ENCODE assay signal across 8 mouse cellular contexts in genomic region chr5:137339290-137339979, GRCm38 (mm10). TPM values are rescaled to one million over a fixed set of nuclear protein-coding genes. Genes with fewer than 3 reads are reported as not detected.
DNase-seq lines count a peak whose midpoint lies in the region; ATAC-seq and TF ChIP-seq lines count a peak whose summit lies in the region.

No protein-coding gene starts in this region.

- WGBS in intestine, postnatal 0 days, result 24% methylated on average over 22 of the region's 22 CpGs
- 19% methylated on average over 20 of the region's 22 CpGs for WGBS in liver, embryonic 16.5 days (ENCODE audit: insufficient replicate concordance)
- 7% methylated on average over 22 of the region's 22 CpGs for WGBS in neural tube, embryonic 14.5 days

- H3K4me1 ChIP-seq in intestine, postnatal 0 days (replicated peaks; ENCODE audit: control insufficient read depth, insufficient read depth, low read length), result no peaks in the 10 kb centered on the region
- peaks cover 9% of the 10 kb centered on the region for H3K4me1 ChIP-seq in liver, embryonic 16.5 days (ENCODE audit: control insufficient read depth, low read depth, low read length)
- H3K4me1 ChIP-seq in neural tube, embryonic 14.5 days (ENCODE audit: control insufficient read depth, insufficient read depth, low read length), result peaks cover 12% of the 10 kb centered on the region; the same call in 1 of the 2 replicates

- H3K9me3 ChIP-seq in intestine, postnatal 0 days (ENCODE audit: control insufficient read depth), result no peaks in the 10 kb centered on the region
- H3K9me3 ChIP-seq in liver, embryonic 16.5 days (replicated peaks; ENCODE audit: control insufficient read depth, low read length), result no peaks in the 10 kb centered on the region
- H3K9me3 ChIP-seq in neural tube, embryonic 14.5 days (ENCODE audit: control insufficient read depth, low read length), result no peaks in the 10 kb centered on the region

- no peak for TF ChIP-seq CTCF in intestine, postnatal 0 days (IDR thresholded peaks at IDR 0.05; ENCODE audit: low read depth)

- ATAC-seq in intestine, postnatal 0 days, result no peak
- ATAC-seq in liver, embryonic 16.5 days (ENCODE audit: low read depth), result peak; percentile 28
- ATAC-seq in neural tube, embryonic 14.5 days (ENCODE audit: low read depth), result peak; percentile 69; the same call in 1 of the 2 replicates
- ATAC-seq in activated CD4-positive, CD25-positive, alpha-beta regulatory T cell, adult 4 months, result no peak

- peak; percentile 15 for DNase-seq in thymus, postnatal 14 days
- DNase-seq in thymus, postnatal 36 days, result no peak
- peak; percentile 47 for DNase-seq in embryo, embryonic 11 days
- peak; percentile 75 to 88 for DNase-seq in heart, adult 18-20 months

- H3K27ac ChIP-seq in intestine, postnatal 0 days (ENCODE audit: low read depth, low read length), result peak overlapping the region; percentile 88
- H3K27ac ChIP-seq in liver, embryonic 16.5 days (ENCODE audit: low read length), result no peak overlapping the region
- peak overlapping the region; percentile 72 for H3K27ac ChIP-seq in neural tube, embryonic 14.5 days (ENCODE audit: low read depth, low read length)

- H3K4me3 ChIP-seq in intestine, postnatal 0 days (ENCODE audit: low read depth, low read length), result peak overlapping the region; percentile 44
- H3K4me3 ChIP-seq in liver, embryonic 16.5 days (ENCODE audit: low read depth, low read length), result no peak overlapping the region; the same call in 1 of the 2 replicates
- peak overlapping the region; percentile 37 for H3K4me3 ChIP-seq in neural tube, embryonic 14.5 days (ENCODE audit: low read depth, low read length)

- H3K36me3 ChIP-seq in intestine, postnatal 0 days (ENCODE audit: control insufficient read depth, insufficient read depth), result no peaks in the 10 kb centered on the region
- H3K36me3 ChIP-seq in liver, embryonic 16.5 days (ENCODE audit: control insufficient read depth, insufficient read depth), result no peaks in the 10 kb centered on the region
- H3K36me3 ChIP-seq in neural tube, embryonic 14.5 days (ENCODE audit: control insufficient read depth, insufficient read depth, low read length), result no peaks in the 10 kb centered on the region

- peak overlapping the region; percentile 77 for H3K4me2 ChIP-seq in intestine, postnatal 0 days (replicated peaks; ENCODE audit: low read depth)
- peak overlapping the region; percentile 74; the same call in 1 of the 2 replicates for H3K4me2 ChIP-seq in liver, embryonic 16.5 days (ENCODE audit: low read depth, low read length)
- H3K4me2 ChIP-seq in neural tube, embryonic 14.5 days (ENCODE audit: low read depth, low read length), result peak overlapping the region; percentile 88

- no peaks in the 10 kb centered on the region for H3K27me3 ChIP-seq in intestine, postnatal 0 days (replicated peaks; ENCODE audit: control insufficient read depth, insufficient read depth, low read length)
- no peaks in the 10 kb centered on the region for H3K27me3 ChIP-seq in liver, embryonic 16.5 days (ENCODE audit: control insufficient read depth, insufficient read depth, low read depth, low read length)
- H3K27me3 ChIP-seq in neural tube, embryonic 14.5 days (ENCODE audit: control insufficient read depth, insufficient read depth, low read length), result no peaks in the 10 kb centered on the region

- H3K9ac ChIP-seq in intestine, postnatal 0 days (ENCODE audit: low read depth, low read length), result no peak overlapping the region; the same call in 1 of the 2 replicates
- H3K9ac ChIP-seq in liver, embryonic 16.5 days (ENCODE audit: low read depth, low read length), result 0 out of 2 replicates have a peak overlapping the region, but pooled peaks have one; percentile 3
- peak overlapping the region; percentile 66 for H3K9ac ChIP-seq in neural tube, embryonic 14.5 days (replicated peaks; ENCODE audit: low read depth, low read length)

RNA-seq across cellular contexts. Expression of gene Slc12a9, which starts 6.0 kb away (rescaled TPM):
- 1 to 10 TPM; 1.5 to 1.8 TPM for total RNA-seq in heart, adult 18-20 months (2021)
- 11.8 and 13.4 TPM in 2 replicates for polyA plus RNA-seq in intestine, postnatal 0 days (2015; fragmentation: Nextera tagmentation; extraction: Ambion mirVana)
- 2.8 and 3.0 TPM in 2 replicates for polyA plus RNA-seq in liver, embryonic 16.5 days (2015; fragmentation: Nextera tagmentation; extraction: Ambion mirVana)
- 16.4 and 17.8 TPM in 2 replicates for polyA plus RNA-seq in neural tube, embryonic 14.5 days (2014; fragmentation: Nextera tagmentation; extraction: Ambion mirVana)
- polyA plus RNA-seq in activated CD4-positive, CD25-positive, alpha-beta regulatory T cell, adult 4 months (2017; shearing (Covaris generic)), result 10 to 100 TPM in 1 of 2 experiments, 1 to 10 TPM in 1; 7.8 to 10.1 TPM

RNA-seq across cellular contexts. Expression of gene Ephb4, which starts 10.5 kb away (rescaled TPM):
- total RNA-seq in heart, adult 18-20 months (2021), result 10 to 100 TPM; 37.1 to 38.8 TPM
- polyA plus RNA-seq in intestine, postnatal 0 days (2015; fragmentation: Nextera tagmentation; extraction: Ambion mirVana), result 12.6 and 12.9 TPM in 2 replicates
- polyA plus RNA-seq in liver, embryonic 16.5 days (2015; fragmentation: Nextera tagmentation; extraction: Ambion mirVana), result 7.3 and 9.1 TPM in 2 replicates
- polyA plus RNA-seq in neural tube, embryonic 14.5 days (2014; fragmentation: Nextera tagmentation; extraction: Ambion mirVana), result 2.7 and 8.8 TPM in 2 replicates
- polyA plus RNA-seq in activated CD4-positive, CD25-positive, alpha-beta regulatory T cell, adult 4 months (2017; shearing (Covaris generic)), result not detected

RNA-seq across cellular contexts. Expression of gene Trip6, which starts 25.2 kb away (rescaled TPM):
- total RNA-seq in heart, adult 18-20 months (2021), result 10 to 100 TPM; 12.0 to 13.3 TPM
- polyA plus RNA-seq in intestine, postnatal 0 days (2015; fragmentation: Nextera tagmentation; extraction: Ambion mirVana), result 23.8 and 24.8 TPM in 2 replicates
- polyA plus RNA-seq in liver, embryonic 16.5 days (2015; fragmentation: Nextera tagmentation; extraction: Ambion mirVana), result 9.3 and 9.6 TPM in 2 replicates
- polyA plus RNA-seq in neural tube, embryonic 14.5 days (2014; fragmentation: Nextera tagmentation; extraction: Ambion mirVana), result 8.0 and 11.5 TPM in 2 replicates
- polyA plus RNA-seq in activated CD4-positive, CD25-positive, alpha-beta regulatory T cell, adult 4 months (2017; shearing (Covaris generic)), result 1 to 10 TPM; 1.3 to 1.5 TPM

RNA-seq across cellular contexts. Expression of gene Srrt, which starts 32.0 kb away (rescaled TPM):
- 10 to 100 TPM; 44.4 to 55.6 TPM for total RNA-seq in heart, adult 18-20 months (2021)
- polyA plus RNA-seq in intestine, postnatal 0 days (2015; fragmentation: Nextera tagmentation; extraction: Ambion mirVana), result 31.3 and 32.2 TPM in 2 replicates
- 68.0 and 69.7 TPM in 2 replicates for polyA plus RNA-seq in liver, embryonic 16.5 days (2015; fragmentation: Nextera tagmentation; extraction: Ambion mirVana)
- polyA plus RNA-seq in neural tube, embryonic 14.5 days (2014; fragmentation: Nextera tagmentation; extraction: Ambion mirVana), result 81.8 and 91.5 TPM in 2 replicates
- polyA plus RNA-seq in activated CD4-positive, CD25-positive, alpha-beta regulatory T cell, adult 4 months (2017; shearing (Covaris generic)), result 10 to 100 TPM; 65.0 to 75.8 TPM

RNA-seq across cellular contexts. Expression of gene Ufsp1, which starts 45.0 kb away (rescaled TPM):
- total RNA-seq in heart, adult 18-20 months (2021), result 10 to 100 TPM in 1 of 2 experiments, 1 to 10 TPM in 1; 8.1 to 10.7 TPM
- polyA plus RNA-seq in intestine, postnatal 0 days (2015; fragmentation: Nextera tagmentation; extraction: Ambion mirVana), result 10.4 and 11.0 TPM in 2 replicates
- polyA plus RNA-seq in liver, embryonic 16.5 days (2015; fragmentation: Nextera tagmentation; extraction: Ambion mirVana), result 7.0 and 7.8 TPM in 2 replicates
- 19.7 and 24.0 TPM in 2 replicates for polyA plus RNA-seq in neural tube, embryonic 14.5 days (2014; fragmentation: Nextera tagmentation; extraction: Ambion mirVana)
- 1 to 10 TPM in 1 of 2 experiments, not detected in 1; 1.7 TPM for polyA plus RNA-seq in activated CD4-positive, CD25-positive, alpha-beta regulatory T cell, adult 4 months (2017; shearing (Covaris generic))

Comparison
In these comparisons a context has a peak if more than half of its experiments do, and no peak if none do; other contexts are left out.
1. DNase-seq: peak in thymus, postnatal 14 days (single experiment), embryo, embryonic 11 days (single experiment) and heart, adult 18-20 months (2 of 2); none in thymus, postnatal 36 days (0 of 2).
2. ATAC-seq: peak in liver, embryonic 16.5 days (single experiment) and neural tube, embryonic 14.5 days (single experiment); none in intestine, postnatal 0 days (single experiment) and activated CD4-positive, CD25-positive, alpha-beta regulatory T cell, adult 4 months (single experiment).
3. Peak in every context shown above with its lines, with median percentiles within 50 percentile points of each other: H3K4me2 ChIP-seq.